Mouse (Mus musculus): ENCODE results near the gene Krtap4-2. TPM values are rescaled to one million over a fixed set of nuclear protein-coding genes. Genes with fewer than 3 reads are reported as not detected.
"Not testable (repeated sequence)": the region's sequence is repeated elsewhere in the genome, so short reads cannot be mapped to it uniquely, and the experiment has no call there.

The Krtap4-2 gene
- polyA plus RNA-seq, 1 experiment = not detected

DNA sequence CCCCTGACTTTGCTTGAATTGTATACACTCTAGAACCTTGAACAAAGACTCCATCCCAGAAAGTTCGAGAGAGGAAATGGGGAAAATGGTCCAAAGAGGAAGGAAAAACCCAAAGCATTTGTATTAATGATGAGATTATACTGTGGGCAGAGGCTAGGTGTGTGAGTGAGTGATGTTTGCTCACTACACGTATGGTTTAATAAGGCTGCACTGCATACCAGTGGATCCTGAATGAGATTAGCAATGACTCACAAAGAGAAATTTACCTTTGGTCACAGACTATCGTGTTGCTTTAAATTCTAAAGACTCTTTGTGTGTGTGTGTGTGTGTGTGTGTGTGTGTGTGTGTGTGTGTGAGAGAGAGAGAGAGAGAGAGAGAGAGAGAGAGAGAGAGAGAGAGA lies 4.0 kb downstream of the Krtap4-2 start:
- H3K27ac ChIP-seq (ENCODE audit: insufficient read depth, low read depth, low read length) = no peak overlapping the region
- H3K36me3 ChIP-seq (ENCODE audit: control insufficient read depth, insufficient read depth, low read length) = no peaks in the 10 kb centered on the region
- WGBS = 75% methylated on average over 3 of the region's 3 CpGs
- no peaks in the 10 kb centered on the region for H3K27me3 ChIP-seq (replicated peaks; ENCODE audit: control insufficient read depth, insufficient read depth, low read length)
- TF ChIP-seq POLR2A (IDR thresholded peaks at IDR 0.05; ENCODE audit: low read depth, low read length) = no peak
- no peak for TF ChIP-seq CTCF (conservative IDR thresholded peaks at IDR 0.05; ENCODE audit: insufficient read depth, insufficient read length, low read depth, low read length)
- no peak for DNase-seq
- H3K4me3 ChIP-seq (ENCODE audit: insufficient read depth, low read depth, low read length) = no peak overlapping the region
- no peaks in the 10 kb centered on the region for H3K4me1 ChIP-seq (ENCODE audit: control insufficient read depth, insufficient read depth, low read length)

DNA sequence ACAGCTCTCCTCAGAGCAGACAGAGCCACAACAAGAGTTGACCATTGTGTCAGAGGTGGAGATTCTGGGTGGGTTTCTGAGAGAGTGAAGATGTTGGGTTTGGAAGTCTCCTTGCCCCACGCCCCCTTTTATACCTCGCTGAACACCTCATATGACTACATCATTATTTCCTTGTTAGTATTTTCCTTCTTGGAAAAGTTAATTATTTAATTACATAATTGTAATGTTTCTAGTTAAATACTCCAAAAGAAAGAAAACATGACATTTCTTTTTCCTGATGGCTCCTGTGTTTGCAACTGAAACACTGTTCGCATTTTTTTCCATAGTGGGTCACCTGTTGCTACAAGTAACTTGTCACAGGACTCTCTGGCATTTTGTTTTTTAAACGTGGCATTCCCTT lies 6.7 kb downstream of the Krtap4-2 start, which contains the start of gene Krtap4-1:
Gene Krtap4-1 (minus strand): TSS at position 101 of the 400 bp plus-strand sequence.
- DNase-seq = no peak
- Histone ChIP-seq H3K27me3 (replicated peaks; ENCODE audit: control insufficient read depth, insufficient read depth, low read length) (no peaks in the 10 kb centered on the region), H3K36me3 (ENCODE audit: control insufficient read depth, insufficient read depth, low read length) (no peaks in the 10 kb centered on the region), H3K4me3 (ENCODE audit: insufficient read depth, low read depth, low read length) (no peak within 1 kb of the TSS), H3K4me1 (ENCODE audit: control insufficient read depth, insufficient read depth, low read length) (no peaks in the 10 kb centered on the region), H3K27ac (ENCODE audit: insufficient read depth, low read depth, low read length) (no peak within 1 kb of the TSS)
- WGBS = 70% methylated on average over 4 of the region's 4 CpGs
- TF ChIP-seq CTCF (conservative IDR thresholded peaks at IDR 0.05; ENCODE audit: insufficient read depth, insufficient read length, low read depth, low read length) (no peak), POLR2A (IDR thresholded peaks at IDR 0.05; ENCODE audit: low read depth, low read length) (no peak)

DNA sequence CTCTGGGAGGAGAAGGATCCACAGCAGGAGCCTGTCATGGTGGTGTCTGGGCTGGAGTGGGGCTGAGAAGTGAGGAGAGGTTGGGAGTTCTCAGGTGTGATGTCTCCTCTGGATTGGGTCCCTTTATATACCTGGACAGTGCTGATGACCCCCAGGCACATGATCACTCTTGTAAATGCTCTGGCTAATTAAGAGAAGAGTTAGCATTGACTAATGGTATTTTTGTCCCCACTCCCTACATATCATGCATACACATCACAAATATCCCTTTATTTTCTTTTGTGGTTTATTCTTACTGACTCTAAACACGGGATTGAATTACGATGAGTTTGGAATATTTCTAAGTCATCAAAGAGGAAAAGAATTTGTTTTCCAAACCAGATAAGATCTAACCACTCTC lies 14.5 kb downstream of the Krtap4-2 start, which contains the start of gene Gm11562:
Gene Gm11562 (minus strand): TSS at position 101 of the 400 bp plus-strand sequence.
- DNase-seq = no peak
- Histone ChIP-seq H3K27ac (ENCODE audit: insufficient read depth, low read depth, low read length) (no peak within 1 kb of the TSS), H3K4me1 (ENCODE audit: control insufficient read depth, insufficient read depth, low read length) (no peaks in the 10 kb centered on the region), H3K36me3 (ENCODE audit: control insufficient read depth, insufficient read depth, low read length) (no peaks in the 10 kb centered on the region), H3K27me3 (replicated peaks; ENCODE audit: control insufficient read depth, insufficient read depth, low read length) (no peaks in the 10 kb centered on the region), H3K4me3 (ENCODE audit: insufficient read depth, low read depth, low read length) (no peak within 1 kb of the TSS)
- TF ChIP-seq POLR2A (IDR thresholded peaks at IDR 0.05; ENCODE audit: low read depth, low read length) (no peak), CTCF (conservative IDR thresholded peaks at IDR 0.05; ENCODE audit: insufficient read depth, insufficient read length, low read depth, low read length) (no peak)
- 68% methylated on average over 2 of the region's 2 CpGs for WGBS

DNA sequence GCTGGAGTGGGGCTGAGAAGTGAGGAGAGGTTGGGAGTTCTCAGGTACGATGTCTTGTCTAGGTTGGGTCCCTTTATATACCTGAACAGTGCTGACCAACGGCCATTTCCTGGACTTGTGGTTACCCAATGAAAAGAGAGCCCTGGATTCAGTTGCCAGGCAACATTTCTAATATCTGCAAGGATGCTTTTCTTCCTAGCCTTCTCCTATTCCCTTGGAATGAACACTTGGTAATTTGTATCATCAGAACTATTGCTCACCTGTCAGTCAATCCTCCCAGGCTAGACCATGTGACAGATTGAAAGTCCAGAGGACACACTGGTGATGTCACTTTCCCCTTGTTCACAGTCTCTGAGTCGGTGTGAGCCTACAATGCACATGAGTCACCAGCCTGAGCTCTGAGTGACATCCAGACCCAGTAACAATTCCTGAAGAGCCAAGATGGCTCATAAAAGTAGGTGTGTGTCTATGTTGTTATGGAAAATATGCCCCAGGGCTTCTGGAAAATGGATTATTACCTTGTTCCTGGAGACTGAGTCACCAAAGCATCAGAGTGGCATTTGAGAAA lies 20.0 kb downstream of the Krtap4-2 start, which contains the start of gene Krtap2-4:
Gene Krtap2-4 (minus strand): TSS at position 51 of the 568 bp plus-strand sequence.
- H3K4me3 ChIP-seq (ENCODE audit: insufficient read depth, low read depth, low read length) = no peak within 1 kb of the TSS
- WGBS = 73% methylated on average over 3 of the region's 3 CpGs
- DNase-seq = no peak
- no peak within 1 kb of the TSS for H3K27ac ChIP-seq (ENCODE audit: insufficient read depth, low read depth, low read length)
- TF ChIP-seq POLR2A (IDR thresholded peaks at IDR 0.05; ENCODE audit: low read depth, low read length) (no peak), CTCF (conservative IDR thresholded peaks at IDR 0.05; ENCODE audit: insufficient read depth, insufficient read length, low read depth, low read length) (no peak)
- no peaks in the 10 kb centered on the region for H3K36me3 ChIP-seq (ENCODE audit: control insufficient read depth, insufficient read depth, low read length)
- no peaks in the 10 kb centered on the region for H3K4me1 ChIP-seq (ENCODE audit: control insufficient read depth, insufficient read depth, low read length)
- H3K27me3 ChIP-seq (replicated peaks; ENCODE audit: control insufficient read depth, insufficient read depth, low read length) = no peaks in the 10 kb centered on the region

DNA sequence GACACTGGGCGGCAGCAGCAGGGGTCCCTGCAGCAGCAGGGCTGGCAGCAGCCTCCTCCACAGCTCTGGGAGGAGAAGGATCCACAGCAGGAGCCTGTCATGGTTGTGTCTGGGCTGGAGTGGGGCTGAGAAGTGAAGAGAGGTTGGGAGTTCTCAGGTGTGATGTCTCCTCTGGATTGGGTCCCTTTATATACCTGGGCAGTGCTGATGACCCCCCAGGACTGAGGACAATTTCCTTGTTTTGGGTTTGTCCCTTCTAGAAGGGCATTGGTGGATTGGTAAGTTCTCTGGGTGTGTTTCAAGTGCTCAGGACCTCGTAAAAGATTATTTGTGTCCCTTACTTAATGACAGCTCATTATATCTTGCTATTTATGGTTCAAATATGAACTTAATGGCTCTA lies 24.8 kb downstream of the Krtap4-2 start, which contains the start of gene Gm11937:
Gene Gm11937 (minus strand): TSS at position 101 of the 400 bp plus-strand sequence.
- not testable (repeated sequence) for H3K4me1 ChIP-seq (ENCODE audit: control insufficient read depth, insufficient read depth, low read length); H3K27ac ChIP-seq (ENCODE audit: insufficient read depth, low read depth, low read length); H3K4me3 ChIP-seq (ENCODE audit: insufficient read depth, low read depth, low read length); H3K36me3 ChIP-seq (ENCODE audit: control insufficient read depth, insufficient read depth, low read length); H3K27me3 ChIP-seq (replicated peaks; ENCODE audit: control insufficient read depth, insufficient read depth, low read length); DNase-seq
- WGBS = 59% methylated on average over 1 of the region's 2 CpGs

DNA sequence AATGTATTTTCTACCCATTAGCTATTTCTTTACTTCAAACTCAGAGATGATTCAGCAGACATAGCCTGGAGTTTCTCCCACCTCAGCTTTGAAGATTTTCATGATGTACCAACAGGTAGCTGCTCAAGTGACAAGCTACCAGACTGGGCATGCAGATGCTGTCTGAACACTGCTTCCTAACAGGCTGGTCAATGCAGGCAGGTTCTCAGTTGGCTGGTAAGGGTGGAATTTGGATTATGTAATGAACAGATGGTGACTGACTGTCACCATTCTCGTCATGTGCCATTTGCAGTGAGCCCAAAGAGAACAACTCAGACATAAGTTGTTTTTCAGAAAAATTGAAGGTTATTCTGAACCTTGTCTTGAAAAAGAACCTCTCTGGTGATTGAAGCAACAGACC lies 25.8 kb downstream of the Krtap4-2 start:
- H3K4me1 ChIP-seq (ENCODE audit: control insufficient read depth, insufficient read depth, low read length) = no peaks in the 10 kb centered on the region
- 76% methylated on average over 1 of the region's 1 CpGs for WGBS
- no peaks in the 10 kb centered on the region for H3K27me3 ChIP-seq (replicated peaks; ENCODE audit: control insufficient read depth, insufficient read depth, low read length)
- TF ChIP-seq POLR2A (IDR thresholded peaks at IDR 0.05; ENCODE audit: low read depth, low read length) (no peak), CTCF (conservative IDR thresholded peaks at IDR 0.05; ENCODE audit: insufficient read depth, insufficient read length, low read depth, low read length) (no peak)
- H3K27ac ChIP-seq (ENCODE audit: insufficient read depth, low read depth, low read length) = no peak overlapping the region
- no peak overlapping the region for H3K4me3 ChIP-seq (ENCODE audit: insufficient read depth, low read depth, low read length)
- no peaks in the 10 kb centered on the region for H3K36me3 ChIP-seq (ENCODE audit: control insufficient read depth, insufficient read depth, low read length)
- DNase-seq = no peak

DNA sequence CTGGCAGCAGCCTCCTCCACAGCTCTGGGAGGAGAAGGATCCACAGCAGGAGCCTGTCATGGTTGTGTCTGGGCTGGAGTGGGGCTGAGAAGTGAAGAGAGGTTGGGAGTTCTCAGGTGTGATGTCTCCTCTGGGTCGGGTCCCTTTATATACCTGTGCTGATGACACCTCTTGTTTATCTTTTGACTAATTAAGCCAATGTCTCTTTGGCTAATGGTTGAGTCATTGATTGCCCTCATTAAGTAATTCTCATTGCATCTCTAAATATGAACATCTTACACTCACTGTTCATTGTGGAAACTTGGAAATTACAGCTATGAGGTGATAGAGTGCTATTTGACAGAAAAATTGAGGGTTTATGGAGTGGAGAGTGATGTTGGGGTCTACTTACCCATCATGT lies 31.7 kb downstream of the Krtap4-2 start, which contains the start of gene Gm11938:
Gene Gm11938 (minus strand): TSS at position 101 of the 400 bp plus-strand sequence.
- not testable (repeated sequence) for DNase-seq; H3K4me3 ChIP-seq (ENCODE audit: insufficient read depth, low read depth, low read length); H3K27me3 ChIP-seq (replicated peaks; ENCODE audit: control insufficient read depth, insufficient read depth, low read length); H3K27ac ChIP-seq (ENCODE audit: insufficient read depth, low read depth, low read length); H3K36me3 ChIP-seq (ENCODE audit: control insufficient read depth, insufficient read depth, low read length); H3K4me1 ChIP-seq (ENCODE audit: control insufficient read depth, insufficient read depth, low read length)
- WGBS = 39% methylated on average over 1 of the region's 1 CpGs

DNA sequence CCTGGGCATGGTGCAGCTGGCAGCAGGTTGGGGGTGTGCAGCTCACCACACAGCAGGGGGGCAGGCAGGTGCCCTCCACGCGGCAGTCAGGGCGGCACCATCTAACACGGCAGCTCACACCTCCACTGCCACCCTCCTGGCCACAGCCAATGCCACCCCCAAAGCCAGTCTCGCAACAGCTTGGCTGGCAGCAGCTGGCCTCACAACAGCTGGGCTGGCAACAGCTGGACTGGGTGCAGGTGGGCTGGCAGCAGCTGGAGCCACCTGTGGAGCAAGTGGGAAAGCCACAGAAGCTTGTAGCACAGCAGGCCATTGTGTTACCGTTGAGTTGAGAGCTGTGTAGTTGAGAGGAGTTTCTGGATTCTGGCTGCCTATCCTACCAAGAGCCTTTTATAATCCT lies 37.1 kb downstream of the Krtap4-2 start, which contains the start of gene Krtap9-3:
Gene Krtap9-3 (minus strand): TSS at position 364 of the 400 bp plus-strand sequence.
- not testable (repeated sequence) for H3K4me3 ChIP-seq (ENCODE audit: insufficient read depth, low read depth, low read length); H3K27me3 ChIP-seq (replicated peaks; ENCODE audit: control insufficient read depth, insufficient read depth, low read length); DNase-seq; H3K36me3 ChIP-seq (ENCODE audit: control insufficient read depth, insufficient read depth, low read length); H3K4me1 ChIP-seq (ENCODE audit: control insufficient read depth, insufficient read depth, low read length); H3K27ac ChIP-seq (ENCODE audit: insufficient read depth, low read depth, low read length)
- WGBS = 66% methylated on average over 6 of the region's 6 CpGs

Data from kidney, adult 2 months (tissue).